Mouse (Mus musculus) myocyte (in vitro differentiated cells): ENCODE results near the gene Chd1l. TPM values are rescaled to one million over a fixed set of nuclear protein-coding genes. Genes with fewer than 3 reads are reported as not detected.

ENCODE experiments used
- H3K27me3 ChIP-seq: one replicate; pipeline ENCODE4 v1.6.1; 2011; ENCODE audit not compliant: control insufficient read depth, insufficient read depth, insufficient read length
- H3K36me3 ChIP-seq: one replicate; pipeline ENCODE4 v1.6.1; 2011; ENCODE audit not compliant: control insufficient read depth, insufficient read depth
- H3K4me2 ChIP-seq: one replicate; pipeline ENCODE4 v1.6.1; 2011; ENCODE audit warnings: low read depth, control low read depth
- H3K4me3 ChIP-seq: one replicate; pipeline ENCODE4 v1.5.1; 2011; ENCODE audit warnings: mild to moderate bottlenecking, control low read depth, moderate library complexity
- H3K79me2 ChIP-seq: one replicate; pipeline ENCODE4 v1.6.1; 2011; ENCODE audit not compliant: control insufficient read depth, insufficient read depth
- H3ac ChIP-seq: one replicate; pipeline ENCODE4 v1.6.1; 2011; ENCODE audit not compliant: control insufficient read depth, insufficient read length
- CEBPB ChIP-seq: IDR thresholded peaks from 2 replicates; pipeline ENCODE4 v1.6.1; 2011; ENCODE audit warnings: mild to moderate bottlenecking, moderate library complexity; ENCODE audit not compliant: poor library complexity, insufficient read depth, severe bottlenecking
- E2F4 ChIP-seq: IDR thresholded peaks from one replicate; pipeline ENCODE4 v1.6.1; 2011; ENCODE audit warnings: mild to moderate bottlenecking, control low read depth, moderate library complexity; ENCODE audit not compliant: insufficient read depth
- MAX ChIP-seq: IDR thresholded peaks from one replicate; pipeline ENCODE4 v1.6.1; 2011; ENCODE audit warnings: low read depth, mild to moderate bottlenecking, control low read depth
- MYOD1 ChIP-seq, 3 experiments: IDR thresholded peaks; one replicate each; pipeline ENCODE4 v1.6.1; 2011; ENCODE audit warnings: control low read depth in 2 of 3, low read depth in 2 of 3, mild to moderate bottlenecking in 2 of 3, moderate library complexity in 1 of 3; ENCODE audit not compliant: insufficient read length in 2 of 3, control insufficient read depth in 1 of 3
- MYOG ChIP-seq, 3 experiments: IDR thresholded peaks; one replicate each; pipeline ENCODE4 v1.6.1; 2011; ENCODE audit warnings: control low read depth in 2 of 3, low read depth in 2 of 3, mild to moderate bottlenecking in 2 of 3; ENCODE audit not compliant: insufficient read length in 2 of 3, control insufficient read depth in 1 of 3, insufficient read depth in 1 of 3
- POLR2A ChIP-seq: IDR thresholded peaks from one replicate; pipeline ENCODE4 v1.6.1; 2011; ENCODE audit warnings: low read depth, mild to moderate bottlenecking, control low read depth, moderate library complexity; ENCODE audit not compliant: insufficient read length
- POLR2AphosphoS2 ChIP-seq: IDR thresholded peaks from one replicate; pipeline ENCODE4 v1.6.1; 2011; ENCODE audit warnings: low read depth, control low read depth; ENCODE audit not compliant: insufficient read length
- REST ChIP-seq: IDR thresholded peaks from one replicate; pipeline ENCODE4 v1.6.1; 2011; ENCODE audit warnings: mild to moderate bottlenecking, control low read depth, moderate library complexity; ENCODE audit not compliant: insufficient read depth, insufficient read length
- SRF ChIP-seq: IDR thresholded peaks from one replicate; pipeline ENCODE4 v1.6.1; 2011; ENCODE audit warnings: low read depth; ENCODE audit not compliant: control insufficient read depth, insufficient read length
- TCF12 ChIP-seq: IDR thresholded peaks from one replicate; pipeline ENCODE4 v1.6.1; 2011; ENCODE audit warnings: mild to moderate bottlenecking, control low read depth; ENCODE audit not compliant: poor library complexity, insufficient read depth, severe bottlenecking
- TCF3 ChIP-seq: IDR thresholded peaks from one replicate; pipeline ENCODE4 v1.6.1; 2011; ENCODE audit warnings: low read depth, control low read depth; ENCODE audit not compliant: insufficient read length
- USF1 ChIP-seq: IDR thresholded peaks from one replicate; pipeline ENCODE4 v1.6.1; 2011; ENCODE audit warnings: low read depth, mild to moderate bottlenecking, control low read depth, moderate library complexity
- polyA plus RNA-seq: library from polyadenylated mRNA; unstranded; fragments of >200 nt; fragmentation: generic; extraction: Trizol; gene quantifications from one replicate; pipeline ENCODE4 v1.2.1, GENCODE M21; 2012; ENCODE audit warnings: missing spikeins

Gene Chd1l
- polyA plus RNA-seq, 1 experiment, result 3.3 TPM

GRCm38 (mm10) chr3:97654901-97655300 lies 44.9 kb upstream of the Chd1l start:
- Histone ChIP-seq H3ac (no peak overlapping the region), H3K36me3 (no peaks in the 10 kb centered on the region), H3K4me2 (no peak overlapping the region), H3K79me2 (peaks cover 14% of the 10 kb centered on the region), H3K27me3 (no peaks in the 10 kb centered on the region), H3K4me3 (no peak overlapping the region)
- TF ChIP-seq USF1 (no peak), MYOG (IDR thresholded peaks at IDR 0.05; ENCODE audit: control insufficient read depth in 1 of 3, insufficient read depth in 1 of 3, insufficient read length in 2 of 3, low read depth in 2 of 3) (no peak), POLR2AphosphoS2 (no peak), MYOD1 (IDR thresholded peaks at IDR 0.05; ENCODE audit: control insufficient read depth in 1 of 3, insufficient read length in 2 of 3, low read depth in 2 of 3) (no peak), POLR2A (no peak), TCF3 (no peak), REST (no peak), TCF12 (no peak), MAX (no peak), SRF (no peak), E2F4 (no peak), CEBPB (no peak)

- peaks cover 2% of the 10 kb centered on the region for H3K79me2 ChIP-seq
- no peak overlapping the region for H3ac ChIP-seq
- no peak overlapping the region for H3K4me3 ChIP-seq
- TF ChIP-seq TCF3 (no peak), MAX (no peak), MYOD1 (IDR thresholded peaks at IDR 0.05; ENCODE audit: control insufficient read depth in 1 of 3, insufficient read length in 2 of 3, low read depth in 2 of 3) (no peak), SRF (no peak), REST (no peak), TCF12 (no peak), E2F4 (no peak), MYOG (IDR thresholded peaks at IDR 0.05; ENCODE audit: control insufficient read depth in 1 of 3, insufficient read depth in 1 of 3, insufficient read length in 2 of 3, low read depth in 2 of 3) (no peak), USF1 (no peak), POLR2A (no peak), POLR2AphosphoS2 (no peak), CEBPB (no peak)
- H3K36me3 ChIP-seq, result no peaks in the 10 kb centered on the region
- no peaks in the 10 kb centered on the region for H3K27me3 ChIP-seq
- no peak overlapping the region for H3K4me2 ChIP-seq
Observed at GRCm38 (mm10) chr3:97653781-97654180, 43.8 kb upstream of the Chd1l start.

GRCm38 (mm10) chr3:97651604-97652003 lies 41.6 kb upstream of the Chd1l start:
- H3K4me3 ChIP-seq, result no peak overlapping the region
- H3K27me3 ChIP-seq, result no peaks in the 10 kb centered on the region
- no peaks in the 10 kb centered on the region for H3K36me3 ChIP-seq
- TF ChIP-seq SRF, result no peak
- no peak overlapping the region for H3K4me2 ChIP-seq
- H3ac ChIP-seq, result no peak overlapping the region
- H3K79me2 ChIP-seq, result no peaks in the 10 kb centered on the region

GRCm38 (mm10) chr3:97649469-97649868 lies 39.5 kb upstream of the Chd1l start:
- TF ChIP-seq TCF12 (no peak), POLR2A (no peak), MYOD1 (IDR thresholded peaks at IDR 0.05; ENCODE audit: control insufficient read depth in 1 of 3, insufficient read length in 2 of 3, low read depth in 2 of 3) (no peak), E2F4 (no peak), POLR2AphosphoS2 (no peak), REST (no peak), SRF (no peak), USF1 (no peak)
- H3K27me3 ChIP-seq, result no peaks in the 10 kb centered on the region
- no peak overlapping the region for H3K4me3 ChIP-seq
- no peak overlapping the region for H3ac ChIP-seq
- H3K4me2 ChIP-seq, result no peak overlapping the region
- no peaks in the 10 kb centered on the region for H3K79me2 ChIP-seq
- no peaks in the 10 kb centered on the region for H3K36me3 ChIP-seq

- no peak overlapping the region for H3K4me3 ChIP-seq
- H3K4me2 ChIP-seq, result no peak overlapping the region
- H3K79me2 ChIP-seq, result no peaks in the 10 kb centered on the region
- H3K36me3 ChIP-seq, result no peaks in the 10 kb centered on the region
- no peaks in the 10 kb centered on the region for H3K27me3 ChIP-seq
- no peak for TF ChIP-seq USF1
- TF ChIP-seq POLR2A, result no peak
- TF ChIP-seq POLR2AphosphoS2, result no peak
- TF ChIP-seq REST, result no peak
- no peak for TF ChIP-seq TCF12
- H3ac ChIP-seq, result no peak overlapping the region
Observed at GRCm38 (mm10) chr3:97649022-97649421, 39.0 kb upstream of the Chd1l start.

DNA sequence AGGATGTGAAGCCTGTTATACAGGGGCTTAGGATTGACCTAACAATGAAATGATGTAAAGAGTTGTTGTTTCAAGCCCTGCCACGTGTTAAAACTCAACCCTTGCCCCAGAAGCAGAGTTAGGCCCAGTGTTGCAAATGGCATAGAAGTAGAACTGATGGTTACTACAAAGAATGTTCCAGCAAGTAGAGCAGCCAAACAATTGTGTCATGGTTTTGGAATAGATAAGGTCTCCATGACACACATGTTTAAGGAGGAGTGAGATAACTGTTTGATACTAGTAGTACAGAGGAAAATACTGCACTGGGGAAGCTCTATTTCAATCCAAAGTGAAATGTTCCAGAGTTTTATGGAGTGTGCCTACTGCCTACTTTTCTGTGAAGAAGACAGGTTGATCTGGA lies 38.5 kb upstream of the Chd1l start:
- no peaks in the 10 kb centered on the region for H3K79me2 ChIP-seq
- TF ChIP-seq USF1 (no peak), TCF3 (no peak), REST (no peak), POLR2AphosphoS2 (no peak), MAX (no peak), CEBPB (no peak), SRF (no peak), MYOG (IDR thresholded peaks at IDR 0.05; ENCODE audit: control insufficient read depth in 1 of 3, insufficient read depth in 1 of 3, insufficient read length in 2 of 3, low read depth in 2 of 3) (no peak), MYOD1 (IDR thresholded peaks at IDR 0.05; ENCODE audit: control insufficient read depth in 1 of 3, insufficient read length in 2 of 3, low read depth in 2 of 3) (no peak), E2F4 (no peak), TCF12 (no peak), POLR2A (no peak)

More for the DNA sequence above, 38.5 kb upstream of the Chd1l start:
- Histone ChIP-seq H3K27me3 (no peaks in the 10 kb centered on the region), H3K36me3 (no peaks in the 10 kb centered on the region), H3K4me3 (no peak overlapping the region), H3ac (no peak overlapping the region), H3K4me2 (no peak overlapping the region)
